Mouse (Mus musculus) midbrain, embryonic 13.5 days (tissue): Measurements from ENCODE around the gene Kctd10. TPM values are rescaled to one million over a fixed set of nuclear protein-coding genes. Genes with fewer than 3 reads are reported as not detected.
A peak's percentile ranks its signal among the peaks of the same experiment; 100 is the strongest.

Experiments
- ATAC-seq: fragments of 200-750 bp; cut with Nextera tagmentation; 2 replicates; pipeline ENCODE4 v1.8.0; 2017; ENCODE audit warnings: mild to moderate bottlenecking, moderate TSS enrichment, moderate library complexity
- H3K27ac ChIP-seq: fragments of 300-500 bp; sonication (generic); 2 replicates; pipeline ENCODE4 v1.5.1; 2015; ENCODE audit warnings: inconsistent platforms, mild to moderate bottlenecking, moderate library complexity
- H3K27me3 ChIP-seq: fragments of 300-500 bp; sonication (generic); 2 replicates; pipeline ENCODE4 v1.6.1; 2015; ENCODE audit warnings: mild to moderate bottlenecking, inconsistent platforms
- H3K36me3 ChIP-seq: fragments of 300-500 bp; sonication (generic); 2 replicates; pipeline ENCODE4 v1.6.1; 2015; ENCODE audit warnings: mild to moderate bottlenecking, inconsistent platforms
- H3K4me1 ChIP-seq: fragments of 300-500 bp; sonication (generic); replicated peaks from 2 replicates; pipeline ENCODE4 v1.6.1; 2015; ENCODE audit warnings: inconsistent platforms
- H3K4me2 ChIP-seq: fragments of 300-500 bp; sonication (generic); replicated peaks from 2 replicates; pipeline ENCODE4 v1.6.1; 2015; ENCODE audit warnings: moderate library complexity, mild to moderate bottlenecking, inconsistent platforms
- H3K4me3 ChIP-seq: fragments of 300-500 bp; sonication (generic); replicated peaks from 2 replicates; pipeline ENCODE4 v1.5.1; 2015; ENCODE audit warnings: mild to moderate bottlenecking, inconsistent platforms
- H3K9ac ChIP-seq: fragments of 300-500 bp; sonication (generic); replicated peaks from 2 replicates; pipeline ENCODE4 v1.6.1; 2015; ENCODE audit warnings: mild to moderate bottlenecking, inconsistent platforms
- H3K9me3 ChIP-seq: fragments of 300-500 bp; sonication (generic); 2 replicates; pipeline ENCODE4 v1.6.1; 2016; ENCODE audit warnings: mild to moderate bottlenecking, inconsistent platforms
- WGBS: fragments of 180-500 bp; shearing (Covaris S2); methylation state at CpG from one replicate; pipeline ENCODE4 v1.1.7; 2015; 5-methylcytosine and 5-hydroxymethylcytosine counted together
- polyA plus RNA-seq: library from polyadenylated mRNA; unstranded; fragments of >200 nt; fragmentation: Nextera tagmentation; extraction: Ambion mirVana; gene quantifications from 2 replicates; pipeline ENCODE4 v1.2.1, GENCODE M21; 2015

Kctd10 gene
- polyA plus RNA-seq = 92.8 and 94.0 TPM in 2 replicates

- peak within 1 kb of the TSS; percentile 80 for H3K4me2 ChIP-seq
- under 1% methylated on average over 72 of the region's 74 CpGs for WGBS
- peak within 1 kb of the TSS; percentile 93 for H3K9ac ChIP-seq
- peaks cover 50% of the 10 kb centered on the region for H3K4me1 ChIP-seq
- peak within 1 kb of the TSS; percentile 93 for H3K4me3 ChIP-seq
- H3K27ac ChIP-seq = peak within 1 kb of the TSS; percentile 86
- H3K36me3 ChIP-seq = peaks cover 27% of the 10 kb centered on the region
- H3K9me3 ChIP-seq = no peaks in the 10 kb centered on the region
- no peaks in the 10 kb centered on the region for H3K27me3 ChIP-seq
- ATAC-seq = peak; percentile 95
Observed at GRCm38 (mm10) chr5:114380209-114381012, at the start of gene Kctd10, which contains the start of gene Ube3b. TSS of gene Kctd10 (minus strand) at chr5:114380508. TSS of gene Ube3b (plus strand) at chr5:114380607.

DNA sequence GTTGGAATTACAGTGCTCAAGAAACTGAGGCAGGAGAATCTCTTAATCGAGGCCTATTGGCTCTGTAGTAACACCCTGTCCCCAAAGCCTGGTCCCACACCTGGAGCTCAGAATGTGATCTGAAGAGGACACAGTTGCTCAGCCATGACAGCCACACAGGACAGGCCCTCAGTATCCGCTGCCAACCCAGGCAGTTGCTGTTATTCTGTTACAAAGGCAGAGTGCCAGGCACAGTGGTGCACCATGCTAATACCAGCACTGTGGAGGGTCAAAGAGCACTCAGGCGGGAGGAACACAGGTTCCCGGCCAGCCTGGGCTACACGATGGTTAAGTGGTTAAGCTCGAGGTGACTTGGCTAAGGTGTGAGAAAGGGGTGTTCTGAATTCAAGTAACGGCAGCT is 49.5 kb upstream of the Kctd10 start:
- no peak overlapping the region for H3K4me3 ChIP-seq
- H3K4me2 ChIP-seq = no peak overlapping the region
- H3K27ac ChIP-seq = no peak overlapping the region
- ATAC-seq = no peak
- no peaks in the 10 kb centered on the region for H3K9me3 ChIP-seq
- H3K9ac ChIP-seq = no peak overlapping the region
- H3K4me1 ChIP-seq = no peaks in the 10 kb centered on the region
- H3K36me3 ChIP-seq = peaks cover 7% of the 10 kb centered on the region; the same call in 1 of the 2 replicates
- WGBS = 88% methylated on average over 7 of the region's 7 CpGs
- H3K27me3 ChIP-seq = no peaks in the 10 kb centered on the region

DNA sequence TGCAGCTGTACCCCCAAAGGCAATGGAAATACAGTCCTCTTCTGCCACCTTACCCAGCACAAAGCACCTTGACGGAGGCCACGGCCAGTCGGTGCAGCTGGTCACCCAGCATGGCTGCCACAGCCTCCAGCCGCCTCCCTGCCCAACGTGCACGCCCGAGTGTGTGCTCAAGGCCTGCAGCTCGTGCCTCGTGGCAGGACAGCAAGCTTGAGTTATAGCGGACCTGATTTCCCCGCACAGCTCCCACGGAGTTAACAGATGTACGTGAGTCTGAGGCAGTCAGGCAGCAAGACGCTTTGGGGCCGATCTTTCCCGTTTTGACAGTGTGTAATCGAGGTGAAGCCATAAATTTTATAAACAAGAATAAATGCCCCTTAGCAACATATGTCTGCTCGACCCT is 48.3 kb upstream of the Kctd10 start:
- Histone ChIP-seq H3K9me3 (no peaks in the 10 kb centered on the region), H3K27me3 (no peaks in the 10 kb centered on the region), H3K4me3 (no peak overlapping the region), H3K4me1 (peaks cover 4% of the 10 kb centered on the region; the same call in 1 of the 2 replicates), H3K4me2 (no peak overlapping the region), H3K27ac (no peak overlapping the region), H3K36me3 (0 out of 2 replicates have a peak, but pooled peaks cover 3% of the 10 kb centered on the region), H3K9ac (no peak overlapping the region)
- ATAC-seq = no peak
- WGBS = 80% methylated on average over 18 of the region's 18 CpGs

- Histone ChIP-seq H3K36me3 (no peaks in the 10 kb centered on the region), H3K27me3 (no peaks in the 10 kb centered on the region), H3K27ac (no peak overlapping the region), H3K4me1 (peaks cover 6% of the 10 kb centered on the region; the same call in 1 of the 2 replicates), H3K9ac (no peak overlapping the region), H3K4me3 (no peak overlapping the region), H3K4me2 (no peak overlapping the region), H3K9me3 (no peaks in the 10 kb centered on the region)
- no peak for ATAC-seq
- WGBS = 76% methylated on average over 6 of the region's 6 CpGs
Observed at GRCm38 (mm10) chr5:114426732-114427131, 46.4 kb upstream of the Kctd10 start.

- H3K36me3 ChIP-seq = peaks cover 26% of the 10 kb centered on the region
- WGBS = 75% methylated on average over 5 of the region's 5 CpGs
- ATAC-seq = no peak
- no peaks in the 10 kb centered on the region for H3K9me3 ChIP-seq
- peak overlapping the region; percentile 11; the same call in 1 of the 2 replicates for H3K9ac ChIP-seq
- H3K4me1 ChIP-seq = peaks cover 6% of the 10 kb centered on the region; the same call in 1 of the 2 replicates
- no peak overlapping the region for H3K4me2 ChIP-seq
- H3K27ac ChIP-seq = no peak overlapping the region
- H3K4me3 ChIP-seq = no peak overlapping the region
- H3K27me3 ChIP-seq = no peaks in the 10 kb centered on the region
Observed at GRCm38 (mm10) chr5:114423961-114424360, 43.7 kb upstream of the Kctd10 start.

DNA sequence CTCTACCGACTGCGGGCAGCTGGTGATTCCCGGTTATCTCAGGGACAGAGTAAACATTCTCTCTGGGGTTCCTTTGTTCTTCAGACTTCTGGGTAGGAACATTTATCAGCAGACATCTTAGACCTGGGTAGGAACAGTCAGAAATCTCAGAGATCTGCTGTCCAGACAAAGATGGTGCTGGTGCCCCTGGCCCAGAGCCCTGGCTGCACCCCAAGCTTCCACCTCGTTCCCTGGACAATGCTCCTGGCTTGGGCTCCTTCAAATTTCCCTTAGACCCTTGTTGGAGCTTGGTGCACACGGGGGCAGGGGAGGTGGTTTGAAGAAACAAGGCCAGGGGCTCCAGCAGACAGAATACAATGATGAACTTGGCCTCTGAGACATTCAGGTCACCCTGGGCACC is 42.3 kb upstream of the Kctd10 start:
- ATAC-seq = no peak
- Histone ChIP-seq H3K4me1 (peaks cover 6% of the 10 kb centered on the region; the same call in 1 of the 2 replicates), H3K4me2 (no peak overlapping the region), H3K27ac (no peak overlapping the region), H3K9me3 (no peaks in the 10 kb centered on the region), H3K9ac (no peak overlapping the region), H3K4me3 (no peak overlapping the region), H3K36me3 (peaks cover 40% of the 10 kb centered on the region), H3K27me3 (no peaks in the 10 kb centered on the region)
- WGBS = 49% methylated on average over 5 of the region's 5 CpGs

- H3K27me3 ChIP-seq = no peaks in the 10 kb centered on the region
- H3K9ac ChIP-seq = no peak overlapping the region
- no peak overlapping the region for H3K4me3 ChIP-seq
- H3K27ac ChIP-seq = no peak overlapping the region
- ATAC-seq = no peak
- no peaks in the 10 kb centered on the region for H3K9me3 ChIP-seq
- peaks cover 49% of the 10 kb centered on the region for H3K36me3 ChIP-seq
- H3K4me1 ChIP-seq = peaks cover 6% of the 10 kb centered on the region; the same call in 1 of the 2 replicates
- 81% methylated on average over 11 of the region's 11 CpGs for WGBS
- no peak overlapping the region for H3K4me2 ChIP-seq
Observed at GRCm38 (mm10) chr5:114421561-114422298, 41.4 kb upstream of the Kctd10 start.

GRCm38 (mm10) chr5:114418541-114418940 is 38.2 kb upstream of the Kctd10 start:
- Histone ChIP-seq H3K36me3 (peaks cover 80% of the 10 kb centered on the region), H3K27ac (no peak overlapping the region), H3K27me3 (no peaks in the 10 kb centered on the region), H3K4me1 (peaks cover 2% of the 10 kb centered on the region; the same call in 1 of the 2 replicates), H3K9ac (no peak overlapping the region), H3K9me3 (no peaks in the 10 kb centered on the region), H3K4me2 (no peak overlapping the region), H3K4me3 (no peak overlapping the region)
- 89% methylated on average over 8 of the region's 8 CpGs for WGBS
- ATAC-seq = peak; percentile 31; the same call in 1 of the 2 replicates

DNA sequence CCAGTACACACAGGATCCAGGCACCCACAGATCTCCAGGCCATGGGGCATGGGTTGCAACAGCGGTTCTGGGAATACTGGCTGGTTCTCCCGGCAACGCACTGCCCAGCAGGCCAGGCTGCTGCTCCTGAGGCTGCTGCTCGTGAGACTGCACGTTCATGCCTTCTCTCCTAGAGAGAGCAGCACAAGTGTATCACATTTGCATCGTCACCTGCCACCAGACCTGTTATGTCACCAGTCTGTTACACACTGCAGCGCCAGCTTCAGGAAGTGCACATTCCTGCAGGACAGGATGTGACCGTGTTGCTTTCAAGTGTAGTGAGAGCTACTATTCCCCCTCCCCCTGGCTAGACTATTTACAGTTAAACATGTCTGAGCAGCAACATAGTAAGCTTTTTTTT is 36.5 kb upstream of the Kctd10 start:
- no peak overlapping the region for H3K9ac ChIP-seq
- no peak overlapping the region for H3K4me2 ChIP-seq
- WGBS = 94% methylated on average over 8 of the region's 8 CpGs
- H3K4me1 ChIP-seq = no peaks in the 10 kb centered on the region
- H3K9me3 ChIP-seq = no peaks in the 10 kb centered on the region
- H3K4me3 ChIP-seq = no peak overlapping the region
- no peaks in the 10 kb centered on the region for H3K27me3 ChIP-seq
- H3K27ac ChIP-seq = no peak overlapping the region
- peaks cover 97% of the 10 kb centered on the region for H3K36me3 ChIP-seq
- ATAC-seq = no peak

DNA sequence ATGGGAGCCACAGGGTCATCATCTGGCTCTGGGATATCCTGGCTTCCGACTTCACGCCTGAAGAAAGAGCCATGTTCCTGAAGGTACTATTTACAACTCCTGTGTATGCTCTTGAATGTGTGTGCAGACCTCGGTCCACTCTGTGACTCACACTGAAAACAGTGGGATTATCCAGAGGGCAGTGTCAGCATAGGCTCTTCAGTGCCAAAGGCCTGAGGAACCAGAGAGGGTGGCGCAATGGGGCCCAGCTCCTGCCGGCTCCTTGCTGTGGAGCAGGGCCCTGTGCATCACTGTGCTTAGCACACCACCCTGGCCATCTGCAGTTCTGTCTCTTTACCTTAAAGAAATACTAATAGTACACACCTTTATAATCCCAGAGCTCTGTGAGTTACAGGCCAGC is 35.3 kb upstream of the Kctd10 start:
- WGBS = 96% methylated on average over 5 of the region's 5 CpGs
- Histone ChIP-seq H3K9ac (no peak overlapping the region), H3K4me2 (no peak overlapping the region), H3K4me1 (no peaks in the 10 kb centered on the region), H3K27me3 (no peaks in the 10 kb centered on the region), H3K4me3 (no peak overlapping the region), H3K27ac (no peak overlapping the region), H3K9me3 (no peaks in the 10 kb centered on the region), H3K36me3 (peaks cover 100% of the 10 kb centered on the region)
- no peak for ATAC-seq

DNA sequence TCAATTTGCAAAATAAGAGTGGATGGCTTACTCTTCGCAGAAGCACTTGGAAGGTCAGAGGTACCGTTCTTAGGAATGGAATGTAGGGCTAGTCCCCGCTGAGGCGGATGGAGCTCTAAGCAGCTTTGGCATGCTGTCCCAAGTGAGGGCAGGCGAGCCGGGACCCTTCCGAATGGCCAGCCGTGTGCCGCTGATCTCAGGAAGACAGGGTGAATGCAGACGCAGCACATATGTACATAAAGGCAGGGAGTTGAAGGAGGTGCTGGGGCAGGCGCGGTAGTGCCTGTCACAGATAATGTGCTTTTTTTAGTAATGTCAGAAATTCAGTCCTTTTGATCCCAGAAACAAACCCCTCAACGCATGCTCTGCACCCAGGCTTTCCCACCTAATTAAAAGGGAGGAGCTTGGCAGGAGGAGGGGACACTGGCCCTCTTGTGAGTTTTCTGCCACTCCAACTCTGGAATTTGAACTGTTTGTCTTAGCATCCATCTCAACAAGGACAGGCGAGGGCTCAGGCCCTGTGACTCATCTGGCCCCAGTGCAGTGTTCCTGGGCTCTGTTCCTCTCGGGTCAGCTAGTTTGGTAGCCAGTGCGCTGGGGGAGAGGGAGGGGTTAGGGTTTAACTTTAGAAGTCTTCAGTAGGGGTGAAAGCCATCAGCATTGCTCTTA is 32.9 kb upstream of the Kctd10 start:
- Histone ChIP-seq H3K27ac (no peak overlapping the region), H3K9me3 (no peaks in the 10 kb centered on the region), H3K27me3 (no peaks in the 10 kb centered on the region), H3K4me2 (no peak overlapping the region), H3K36me3 (peaks cover 100% of the 10 kb centered on the region), H3K4me1 (no peaks in the 10 kb centered on the region), H3K4me3 (no peak overlapping the region), H3K9ac (no peak overlapping the region)
- ATAC-seq = no peak
- WGBS = 88% methylated on average over 16 of the region's 16 CpGs
